9 mouse cellular contexts compared by ENCODE assay signal in the genomic region with DNA sequence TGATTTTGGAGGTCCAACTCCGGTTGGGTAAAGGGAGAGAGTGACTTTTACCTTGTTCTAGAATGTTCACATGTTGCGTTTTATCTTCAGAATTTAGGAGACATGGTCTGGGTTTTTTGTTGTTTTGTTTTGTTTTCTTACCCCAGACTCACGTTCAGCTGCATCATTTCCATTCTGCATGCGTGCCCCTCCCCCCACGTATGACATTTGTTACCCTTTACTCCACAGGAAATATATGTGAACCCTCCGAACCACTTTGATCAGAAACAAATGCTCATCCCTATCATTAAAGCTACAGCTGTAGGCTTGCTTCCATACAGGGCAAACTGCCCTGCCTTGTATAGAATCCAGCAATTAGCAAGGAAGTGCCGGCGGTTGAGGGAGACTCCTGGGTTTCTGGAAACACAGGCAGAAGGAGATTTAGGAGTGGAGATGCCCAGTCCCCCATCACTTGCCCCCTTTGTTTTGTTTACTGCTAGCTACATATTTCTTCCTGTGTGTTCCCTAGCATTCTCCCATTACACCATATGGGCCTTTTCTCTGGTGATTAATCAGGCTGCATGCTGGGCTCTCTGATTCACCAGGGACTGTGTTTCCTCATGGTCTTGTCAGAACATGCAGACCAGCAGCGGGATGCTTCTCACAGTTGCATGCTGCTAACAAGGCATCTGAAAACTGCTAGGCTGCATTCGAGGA.
A peak's percentile ranks its signal among the peaks of the same experiment; 100 is the strongest.
DNase-seq lines count a peak whose midpoint lies in the region; ATAC-seq and TF ChIP-seq lines count a peak whose summit lies in the region.
"Had no signal": no experiment of that assay in that cellular context is flagged by ENCODE, and none has a peak within 500 bp of the region (broad histone marks: within the 10 kb centered on the region; RNA-seq: fewer than 3 reads in every experiment).

No protein-coding gene starts in this region.

- no peak for ATAC-seq in limb, embryonic 12.5 days (ENCODE audit: insufficient number of reproducible peaks, insufficient read depth, low FRiP score, low TSS enrichment, low read depth)

- no peaks in the 10 kb centered on the region for H3K27me3 ChIP-seq in limb, embryonic 12.5 days

- peak overlapping the region; percentile 95 for H3K27ac ChIP-seq in embryonic fibroblast, embryonic 13.5 days (ENCODE audit: insufficient read depth, low read length)
- no peak overlapping the region for H3K27ac ChIP-seq in limb, embryonic 12.5 days

- H3K9me3 ChIP-seq in limb, embryonic 12.5 days = no peaks in the 10 kb centered on the region

- H3K36me3 ChIP-seq in limb, embryonic 12.5 days = no peaks in the 10 kb centered on the region

- peak; percentile 39 to 58 for DNase-seq in kidney, postnatal 4 days
- no peak for DNase-seq in kidney, postnatal 36 days
- peak; percentile 53 to 59 for DNase-seq in cerebellum, adult 18-20 months
- no peak for DNase-seq in adrenal gland, adult (ENCODE audit: inconsistent age in 2 of 2, low spot score in 1 of 2)
- no peak for DNase-seq in right cerebral cortex, postnatal 36 days (ENCODE audit: low spot score in 2 of 2)
- no peak for DNase-seq in gastrocnemius, postnatal 36 days

- H3K4me1 ChIP-seq in embryonic fibroblast, embryonic 13.5 days (ENCODE audit: control insufficient read depth, insufficient read depth, low read length) = peaks cover 32% of the 10 kb centered on the region
- H3K4me1 ChIP-seq in limb, embryonic 12.5 days (replicated peaks) = peaks cover 37% of the 10 kb centered on the region

- intact Hi-C loops in gastrocnemius, postnatal 36 days (cut with DNase I) = no loop called here

- 18% methylated on average over 10 of the region's 10 CpGs for WGBS in limb, embryonic 12.5 days

- H3K4me3 ChIP-seq in embryonic fibroblast, embryonic 13.5 days (ENCODE audit: insufficient read depth, low read length) = no peak overlapping the region
- no peak overlapping the region for H3K4me3 ChIP-seq in limb, embryonic 12.5 days (replicated peaks)
- H3K4me3 ChIP-seq: myocyte had no signal

- no peak for TF ChIP-seq POLR2A in embryonic fibroblast, embryonic 13.5 days (IDR thresholded peaks at IDR 0.05; ENCODE audit: low read depth, low read length)

- TF ChIP-seq CTCF in embryonic fibroblast, embryonic 13.5 days (IDR thresholded peaks at IDR 0.05; ENCODE audit: borderline replicate concordance, insufficient read depth, low read length) = no peak

- H3K4me2 ChIP-seq in limb, embryonic 12.5 days = peak overlapping the region; percentile 11

- no peak overlapping the region for H3K9ac ChIP-seq in limb, embryonic 12.5 days (replicated peaks)

Comparison
In these comparisons a context has a peak if more than half of its experiments do, and no peak if none do; other contexts are left out.
1. DNase-seq: peak in kidney, postnatal 4 days (2 of 2) and cerebellum, adult 18-20 months (2 of 2); none in kidney, postnatal 36 days (0 of 2), adrenal gland, adult (0 of 2), right cerebral cortex, postnatal 36 days (0 of 2) and gastrocnemius, postnatal 36 days (0 of 2).